Mouse (Mus musculus): Measurements from ENCODE around the gene Cldn19.

Cldn19 gene

GRCm38 (mm10) chr4:119305418-119305817, 50.2 kb downstream of the Cldn19 start:
- no peak for DNase-seq
